Comparison of ENCODE assay signal across 13 mouse cellular contexts in genomic region chr3:55011681-55012080, GRCm38 (mm10). TPM values are rescaled to one million over a fixed set of nuclear protein-coding genes. Genes with fewer than 3 reads are reported as not detected.
DNase-seq lines count a peak whose midpoint lies in the region; ATAC-seq and TF ChIP-seq lines count a peak whose summit lies in the region.
"Had no signal": no experiment of that assay in that cellular context is flagged by ENCODE, and none has a peak within 500 bp of the region (broad histone marks: within the 10 kb centered on the region; RNA-seq: fewer than 3 reads in every experiment).

No protein-coding gene starts in this region.

- no peaks in the 10 kb centered on the region for H3K79me2 ChIP-seq in myocyte (ENCODE audit: control insufficient read depth, insufficient read depth)

- no peaks in the 10 kb centered on the region for H3K27me3 ChIP-seq in heart, postnatal 0 days (ENCODE audit: control insufficient read depth, insufficient read depth, low read length)
- no peaks in the 10 kb centered on the region for H3K27me3 ChIP-seq in myocyte (ENCODE audit: control insufficient read depth, insufficient read depth, insufficient read length)
- H3K27me3 ChIP-seq: lung, embryonic 15.5 days had no signal

- 16% methylated on average over 7 of the region's 7 CpGs for WGBS in heart, postnatal 0 days

- intact Hi-C loops in heart, postnatal 25 days (cut with DNase I), result no loop called here
- intact Hi-C loops in left cerebral cortex, adult 2 months (cut with DNase I), result no loop called here

- no peaks in the 10 kb centered on the region for H3K9me3 ChIP-seq in heart, postnatal 0 days (replicated peaks; ENCODE audit: control insufficient read depth, low read length)
- H3K9me3 ChIP-seq: lung, embryonic 15.5 days had no signal

- ATAC-seq in heart, postnatal 0 days (ENCODE audit: insufficient read depth, low read depth), result no peak

- no peak overlapping the region for H3K4me3 ChIP-seq in heart, postnatal 0 days (ENCODE audit: low read depth, low read length)
- H3K4me3 ChIP-seq in myocyte, result no peak overlapping the region
- no peak overlapping the region for H3K4me3 ChIP-seq in left cerebral cortex, adult 2 months
- H3K4me3 ChIP-seq: lung, embryonic 15.5 days had no signal

- TF ChIP-seq POLR2A in myocyte (IDR thresholded peaks at IDR 0.05; ENCODE audit: insufficient read length, low read depth), result no peak

- no peak overlapping the region for H3K27ac ChIP-seq in heart, postnatal 0 days (ENCODE audit: low read depth)
- no peak overlapping the region for H3K27ac ChIP-seq in left cerebral cortex, adult 2 months
- H3K27ac ChIP-seq: lung, embryonic 15.5 days had no signal

- no peak overlapping the region for H3ac ChIP-seq in myocyte (ENCODE audit: control insufficient read depth, insufficient read length)

- no peak for TF ChIP-seq CTCF in heart, postnatal 0 days (IDR thresholded peaks at IDR 0.05; ENCODE audit: low read depth)
- no peak for TF ChIP-seq CTCF in left cerebral cortex, adult 2 months (IDR thresholded peaks at IDR 0.05)

- no peaks in the 10 kb centered on the region for H3K4me1 ChIP-seq in heart, postnatal 0 days (ENCODE audit: control insufficient read depth, insufficient read depth)
- H3K4me1 ChIP-seq: lung, embryonic 15.5 days had no signal

- no peak overlapping the region for H3K4me2 ChIP-seq in heart, postnatal 0 days (ENCODE audit: low read depth, low read length)
- no peak overlapping the region for H3K4me2 ChIP-seq in myocyte (ENCODE audit: low read depth)
- H3K4me2 ChIP-seq: lung, embryonic 15.5 days had no signal

- DNase-seq in heart, postnatal 0 days (ENCODE audit: low spot score), result peak; percentile 30
- no peak for DNase-seq in heart, postnatal 25 days (ENCODE audit: low spot score)
- DNase-seq in lung, postnatal 14 days, result peak; percentile 7
- DNase-seq in lung, postnatal 25 days (ENCODE audit: low spot score), result no peak
- peak; percentile 67 for DNase-seq in embryo, embryonic 10.5 days (ENCODE audit: low spot score)
- no peak for DNase-seq in left cerebral cortex, adult 2 months (ENCODE audit: extremely low spot score in 1 of 2, low spot score in 2 of 2)
- DNase-seq in cerebellum, adult 9-11 months, result no peak
- DNase-seq: cerebellum, postnatal 25 days; thymus, postnatal 4 days had no signal

- no peaks in the 10 kb centered on the region for H3K36me3 ChIP-seq in heart, postnatal 0 days (replicated peaks; ENCODE audit: control insufficient read depth, insufficient read depth, low read length)
- H3K36me3 ChIP-seq in myocyte (ENCODE audit: control insufficient read depth, insufficient read depth), result no peaks in the 10 kb centered on the region
- H3K36me3 ChIP-seq: lung, embryonic 15.5 days had no signal

- no peak overlapping the region for H3K9ac ChIP-seq in heart, postnatal 0 days (replicated peaks; ENCODE audit: low read depth, low read length)
- H3K9ac ChIP-seq: lung, embryonic 15.5 days had no signal

- no peak for TF ChIP-seq EP300 in heart, postnatal 0 days (IDR thresholded peaks at IDR 0.05; ENCODE audit: low read depth)

TF ChIP-seq in myocyte, 11 proteins besides CTCF, POLR2A, EP300 and RAD21:
- TF ChIP-seq REST (IDR thresholded peaks at IDR 0.05; ENCODE audit: insufficient read depth, insufficient read length), result peak; percentile 60
- TF ChIP-seq USF1 (IDR thresholded peaks at IDR 0.05; ENCODE audit: low read depth), result no peak
- no peak for TF ChIP-seq MYOG (IDR thresholded peaks at IDR 0.05; ENCODE audit: control insufficient read depth in 1 of 3, insufficient read depth in 1 of 3, insufficient read length in 2 of 3, low read depth in 2 of 3)
- TF ChIP-seq E2F4 (IDR thresholded peaks at IDR 0.05; ENCODE audit: insufficient read depth), result no peak

RNA-seq across cellular contexts. Expression of gene Ccna1, which starts 43.6 kb away (rescaled TPM):
- total RNA-seq in heart, postnatal 0 days (2014; rRNA removed; ENCODE audit: low replicate concordance), result 0.08 and 1.3 TPM in 2 replicates
- polyA plus RNA-seq in heart, postnatal 0 days (2015; fragmentation: Nextera tagmentation; extraction: Ambion mirVana), result 0.15 and 0.29 TPM in 2 replicates
- total RNA-seq in heart, postnatal 25 days (2021), result not detected
- not detected for polyA plus RNA-seq in myocyte (2012; fragmentation: generic; extraction: Trizol)
- 1 to 10 TPM; 2.0 to 2.2 TPM for total RNA-seq in left cerebral cortex, adult 2 months (2021)
- total RNA-seq: gastrocnemius, adult 8-10 months; monocyte, adult 5-6 weeks had no signal

Comparison
In these comparisons a context has a peak if more than half of its experiments do, and no peak if none do; other contexts are left out.
1. DNase-seq: peak in heart, postnatal 0 days (single experiment), lung, postnatal 14 days (single experiment) and embryo, embryonic 10.5 days (single experiment); none in heart, postnatal 25 days (single experiment), lung, postnatal 25 days (single experiment), left cerebral cortex, adult 2 months (0 of 2) and cerebellum, adult 9-11 months (single experiment).